Mouse (Mus musculus) kidney, adult 2 months (tissue): ENCODE measurements around the gene Dnajb2. TPM values are rescaled to one million over a fixed set of nuclear protein-coding genes. Genes with fewer than 3 reads are reported as not detected.
"Not testable (repeated sequence)": the region's sequence is repeated elsewhere in the genome, so short reads cannot be mapped to it uniquely, and the experiment has no call there.

Experiments
- DNase-seq: peaks from one replicate; pipeline ENCODE4 v3.0.0; 2021
- H3K27ac ChIP-seq: fragments of 200-500 bp; 2 replicates; pipeline ENCODE4 v1.5.1; 2012; ENCODE audit warnings: low read depth, low read length, control low read depth, inconsistent platforms; ENCODE audit not compliant: insufficient read depth
- H3K27me3 ChIP-seq: fragments of 200-500 bp; replicated peaks from 2 replicates; pipeline ENCODE4 v1.6.1; 2012; ENCODE audit warnings: mild to moderate bottlenecking, moderate library complexity, low read length, inconsistent platforms; ENCODE audit not compliant: control insufficient read depth, insufficient read depth
- H3K36me3 ChIP-seq: fragments of 200-500 bp; 2 replicates; pipeline ENCODE4 v1.6.1; 2012; ENCODE audit warnings: mild to moderate bottlenecking, moderate library complexity, low read length, inconsistent platforms; ENCODE audit not compliant: control insufficient read depth, insufficient read depth
- H3K4me1 ChIP-seq: fragments of 200-500 bp; 2 replicates; pipeline ENCODE4 v1.6.1; 2011; ENCODE audit warnings: low read length; ENCODE audit not compliant: control insufficient read depth, insufficient read depth
- H3K4me3 ChIP-seq: fragments of 200-500 bp; 2 replicates; pipeline ENCODE4 v1.5.1; 2011; ENCODE audit warnings: mild to moderate bottlenecking, low read depth, low read length, control low read depth; ENCODE audit not compliant: insufficient read depth
- CTCF ChIP-seq: fragments of 200-500 bp; conservative IDR thresholded peaks from 2 replicates; pipeline ENCODE4 v1.5.1; 2011; ENCODE audit warnings: low read depth, mild to moderate bottlenecking, control low read depth, low read length, moderate library complexity, mixed read lengths; ENCODE audit not compliant: insufficient read depth, insufficient read length
- POLR2A ChIP-seq: fragments of 200-500 bp; IDR thresholded peaks from one replicate; pipeline ENCODE4 v1.6.1; 2011; ENCODE audit warnings: low read depth, low read length, control low read depth
- WGBS: fragments of 180-500 bp; shearing (Covaris S2); methylation state at CpG from one replicate; pipeline ENCODE4 v1.1.7; 2018; 5-methylcytosine and 5-hydroxymethylcytosine counted together
- polyA plus RNA-seq: library from polyadenylated mRNA; depleted of rRNA; stranded (reverse); fragments of >200 nt; gene quantifications from 2 replicates; pipeline ENCODE4 v1.2.3, GENCODE M21; 2012

The Dnajb2 gene
- polyA plus RNA-seq, 1 experiment = 42.6 TPM

- no peaks in the 10 kb centered on the region for H3K27me3 ChIP-seq
- no peak overlapping the region for H3K4me3 ChIP-seq
- no peak for DNase-seq
- H3K4me1 ChIP-seq = no peaks in the 10 kb centered on the region; the same call in 1 of the 2 replicates
- WGBS = 82% methylated on average over 1 of the region's 1 CpGs
- TF ChIP-seq POLR2A = no peak
- TF ChIP-seq CTCF = no peak
- no peaks in the 10 kb centered on the region for H3K36me3 ChIP-seq
- no peak overlapping the region for H3K27ac ChIP-seq
These were observed 8.6 kb upstream of the Dnajb2 start for GRCm38 (mm10) chr1:75227653-75228052.

GRCm38 (mm10) chr1:75229158-75229557 is 7.0 kb upstream of the Dnajb2 start:
- no peak for DNase-seq
- WGBS = 66% methylated on average over 4 of the region's 4 CpGs

GRCm38 (mm10) chr1:75230335-75230994 is 5.7 kb upstream of the Dnajb2 start:
- TF ChIP-seq CTCF (no peak), POLR2A (no peak)
- no peaks in the 10 kb centered on the region for H3K27me3 ChIP-seq
- 71% methylated on average over 7 of the region's 7 CpGs for WGBS
- H3K4me1 ChIP-seq = peaks cover 4% of the 10 kb centered on the region; the same call in 1 of the 2 replicates
- H3K27ac ChIP-seq = no peak overlapping the region
- DNase-seq = no peak
- no peak overlapping the region for H3K4me3 ChIP-seq
- no peaks in the 10 kb centered on the region for H3K36me3 ChIP-seq

More at GRCm38 (mm10) chr1:75229158-75229557, 7.0 kb upstream of the Dnajb2 start:
- H3K4me1 ChIP-seq = no peaks in the 10 kb centered on the region; the same call in 1 of the 2 replicates
- no peak overlapping the region for H3K4me3 ChIP-seq
- no peaks in the 10 kb centered on the region for H3K27me3 ChIP-seq
- no peak overlapping the region for H3K27ac ChIP-seq
- H3K36me3 ChIP-seq = no peaks in the 10 kb centered on the region
- TF ChIP-seq POLR2A (no peak), CTCF (no peak)

GRCm38 (mm10) chr1:75231224-75231623 is 5.0 kb upstream of the Dnajb2 start:
- no peak for TF ChIP-seq POLR2A
- no peak for TF ChIP-seq CTCF
- H3K36me3 ChIP-seq = no peaks in the 10 kb centered on the region
- H3K4me1 ChIP-seq = peaks cover 7% of the 10 kb centered on the region
- H3K27ac ChIP-seq = no peak overlapping the region
- no peak for DNase-seq
- WGBS = 75% methylated on average over 4 of the region's 4 CpGs
- no peaks in the 10 kb centered on the region for H3K27me3 ChIP-seq
- H3K4me3 ChIP-seq = no peak overlapping the region

- WGBS = 80% methylated on average over 5 of the region's 5 CpGs
- Histone ChIP-seq H3K4me3 (no peak within 1 kb of the TSS), H3K36me3 (no peaks in the 10 kb centered on the region), H3K4me1 (peaks cover 7% of the 10 kb centered on the region), H3K27me3 (no peaks in the 10 kb centered on the region), H3K27ac (no peak within 1 kb of the TSS)
- no peak for DNase-seq
- TF ChIP-seq POLR2A (no peak), CTCF (no peak)
These were observed 4.5 kb upstream of the Dnajb2 start, which contains the start of gene A630095N17Rik for GRCm38 (mm10) chr1:75231664-75232152. TSS of gene A630095N17Rik (minus strand) at chr1:75232102.

GRCm38 (mm10) chr1:75232489-75232888 is 3.7 kb upstream of the Dnajb2 start:
- peaks cover 12% of the 10 kb centered on the region for H3K4me1 ChIP-seq
- not testable (repeated sequence) for DNase-seq, H3K27me3 ChIP-seq, H3K27ac ChIP-seq, H3K4me3 ChIP-seq, H3K36me3 ChIP-seq
- WGBS = 72% methylated on average over 4 of the region's 4 CpGs
- 0 out of 2 replicates have a peak, but pooled peaks have one; percentile 1 for TF ChIP-seq CTCF

- WGBS = 2% methylated on average over 8 of the region's 8 CpGs
- Histone ChIP-seq H3K36me3 (no peaks in the 10 kb centered on the region), H3K4me1 (peaks cover 12% of the 10 kb centered on the region), H3K4me3 (peak overlapping the region; percentile 32; the same call in 1 of the 2 replicates), H3K27me3 (no peaks in the 10 kb centered on the region), H3K27ac (peak overlapping the region; percentile 26; the same call in 1 of the 2 replicates)
- peak; percentile 82 for DNase-seq
- TF ChIP-seq POLR2A (no peak), CTCF (peak; percentile 81)
These were observed 1.6 kb upstream of the Dnajb2 start for GRCm38 (mm10) chr1:75234606-75235005.
